Mouse (Mus musculus): Measurements from ENCODE around the gene Gjc1. TPM values are rescaled to one million over a fixed set of nuclear protein-coding genes. Genes with fewer than 3 reads are reported as not detected.
A peak's percentile ranks its signal among the peaks of the same experiment; 100 is the strongest.

Gene Gjc1
- polyA plus RNA-seq, 1 experiment = not detected

DNA sequence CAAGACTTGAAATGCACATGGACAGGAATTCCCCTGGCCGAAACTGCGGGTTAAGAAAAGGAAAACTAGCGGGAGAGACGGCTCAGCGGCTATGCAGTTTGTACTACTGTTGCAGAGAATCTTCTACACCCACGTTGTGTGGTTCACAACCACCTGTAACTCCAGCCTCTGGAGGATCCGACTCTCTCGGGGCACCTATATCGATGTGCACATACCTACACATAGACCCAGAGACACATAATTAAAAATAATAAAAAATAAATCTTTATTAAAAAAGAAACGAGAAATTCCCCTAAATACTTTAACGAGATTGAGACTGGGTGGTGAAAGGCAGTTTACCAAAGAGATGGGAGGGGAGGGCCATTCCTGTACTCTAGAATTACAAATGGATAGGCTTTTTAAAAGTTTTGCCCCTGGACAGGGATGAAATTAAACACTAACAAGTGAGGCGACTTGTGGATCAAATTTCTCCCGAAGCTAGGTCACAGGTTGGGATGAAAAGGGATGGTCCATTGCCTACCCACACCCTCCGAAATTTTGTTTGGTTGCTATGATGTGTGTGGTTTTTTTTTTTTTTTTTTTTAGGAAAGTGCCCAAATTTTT lies 384 bp upstream of the Gjc1 start:
- TF ChIP-seq POLR2A (IDR thresholded peaks at IDR 0.05; ENCODE audit: borderline replicate concordance, low read depth, low read length) = no peak
- TF ChIP-seq CTCF (IDR thresholded peaks at IDR 0.05; ENCODE audit: low read depth, low read length) = no peak
- Histone ChIP-seq H3K4me3 (ENCODE audit: insufficient read depth, low read length) (no peak overlapping the region), H3K27ac (ENCODE audit: insufficient read depth, low read depth, low read length) (no peak overlapping the region), H3K4me1 (ENCODE audit: control insufficient read depth, insufficient read depth, low read length) (no peaks in the 10 kb centered on the region)

GRCm38 (mm10) chr11:102818121-102819020 lies 1.1 kb downstream of the Gjc1 start:
- H3K4me3 ChIP-seq (ENCODE audit: insufficient read depth, low read length) = peak overlapping the region; percentile 25
- TF ChIP-seq POLR2A (IDR thresholded peaks at IDR 0.05; ENCODE audit: borderline replicate concordance, low read depth, low read length) = no peak
- no peak for TF ChIP-seq CTCF (IDR thresholded peaks at IDR 0.05; ENCODE audit: low read depth, low read length)

GRCm38 (mm10) chr11:102814881-102815280 lies 4.6 kb downstream of the Gjc1 start:
- H3K4me3 ChIP-seq (ENCODE audit: insufficient read depth, low read length) = no peak overlapping the region
- no peaks in the 10 kb centered on the region for H3K4me1 ChIP-seq (ENCODE audit: control insufficient read depth, insufficient read depth, low read length)
- H3K27ac ChIP-seq (ENCODE audit: insufficient read depth, low read depth, low read length) = no peak overlapping the region
- TF ChIP-seq POLR2A (IDR thresholded peaks at IDR 0.05; ENCODE audit: borderline replicate concordance, low read depth, low read length) (no peak), CTCF (IDR thresholded peaks at IDR 0.05; ENCODE audit: low read depth, low read length) (no peak)

More at GRCm38 (mm10) chr11:102818121-102819020, 1.1 kb downstream of the Gjc1 start:
- Histone ChIP-seq H3K4me1 (ENCODE audit: control insufficient read depth, insufficient read depth, low read length) (no peaks in the 10 kb centered on the region), H3K27ac (ENCODE audit: insufficient read depth, low read depth, low read length) (no peak overlapping the region)

GRCm38 (mm10) chr11:102810721-102811485 lies 8.6 kb downstream of the Gjc1 start:
- H3K4me1 ChIP-seq (ENCODE audit: control insufficient read depth, insufficient read depth, low read length) = no peaks in the 10 kb centered on the region
- TF ChIP-seq POLR2A (IDR thresholded peaks at IDR 0.05; ENCODE audit: borderline replicate concordance, low read depth, low read length) (no peak), CTCF (IDR thresholded peaks at IDR 0.05; ENCODE audit: low read depth, low read length) (no peak)
- H3K4me3 ChIP-seq (ENCODE audit: insufficient read depth, low read length) = no peak overlapping the region
- H3K27ac ChIP-seq (ENCODE audit: insufficient read depth, low read depth, low read length) = no peak overlapping the region

DNA sequence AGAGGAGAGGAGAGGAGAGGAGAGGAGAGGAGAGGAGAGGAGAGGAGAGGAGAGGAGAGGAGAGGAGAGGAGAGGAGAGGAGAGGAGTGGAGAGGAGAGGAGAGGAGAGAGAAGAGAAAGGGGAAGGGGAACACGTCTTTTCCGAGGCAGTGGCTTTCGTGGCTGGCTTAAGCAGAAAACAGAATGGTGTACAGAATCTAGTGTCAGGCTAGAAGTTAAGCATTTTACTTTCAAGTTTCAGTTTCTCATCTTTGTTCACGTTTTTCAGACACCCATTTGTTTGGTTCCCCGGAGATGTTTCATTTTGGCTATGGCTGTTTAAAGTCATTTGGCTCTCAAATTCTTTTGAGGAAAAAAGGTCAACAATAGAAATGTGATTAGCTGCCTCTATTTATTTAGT lies 11.3 kb downstream of the Gjc1 start:
- no peaks in the 10 kb centered on the region for H3K4me1 ChIP-seq (ENCODE audit: control insufficient read depth, insufficient read depth, low read length)
- no peak overlapping the region for H3K4me3 ChIP-seq (ENCODE audit: insufficient read depth, low read length)
- H3K27ac ChIP-seq (ENCODE audit: insufficient read depth, low read depth, low read length) = no peak overlapping the region
- TF ChIP-seq CTCF (IDR thresholded peaks at IDR 0.05; ENCODE audit: low read depth, low read length) (no peak), POLR2A (IDR thresholded peaks at IDR 0.05; ENCODE audit: borderline replicate concordance, low read depth, low read length) (no peak)

GRCm38 (mm10) chr11:102803453-102803852 lies 16.0 kb downstream of the Gjc1 start:
- Histone ChIP-seq H3K27ac (ENCODE audit: insufficient read depth, low read depth, low read length) (no peak overlapping the region), H3K4me1 (ENCODE audit: control insufficient read depth, insufficient read depth, low read length) (no peaks in the 10 kb centered on the region), H3K4me3 (ENCODE audit: insufficient read depth, low read length) (no peak overlapping the region)
- TF ChIP-seq CTCF (IDR thresholded peaks at IDR 0.05; ENCODE audit: low read depth, low read length) (no peak), POLR2A (IDR thresholded peaks at IDR 0.05; ENCODE audit: borderline replicate concordance, low read depth, low read length) (no peak)

DNA sequence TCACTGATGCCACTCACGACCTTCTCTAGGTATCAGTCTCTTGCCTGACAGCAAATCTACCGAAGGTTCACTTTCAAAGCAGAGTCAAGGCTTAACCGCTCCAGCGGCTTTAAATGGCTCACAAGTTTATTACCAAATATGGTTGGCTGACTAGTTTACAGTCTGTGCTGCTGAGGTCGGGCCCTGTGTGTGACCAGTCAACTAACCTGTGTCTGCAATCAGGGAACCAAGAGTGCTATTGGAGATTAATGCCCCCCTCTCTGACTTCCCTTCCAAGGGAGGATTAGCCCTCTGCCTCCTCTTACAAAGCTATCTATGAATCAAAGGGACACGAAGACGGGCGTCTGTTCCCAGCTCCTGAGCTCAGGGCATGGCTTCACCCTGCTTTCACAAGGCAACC lies 25.3 kb downstream of the Gjc1 start:
- H3K4me3 ChIP-seq (ENCODE audit: insufficient read depth, low read length) = no peak overlapping the region
- TF ChIP-seq POLR2A (IDR thresholded peaks at IDR 0.05; ENCODE audit: borderline replicate concordance, low read depth, low read length) (no peak), CTCF (IDR thresholded peaks at IDR 0.05; ENCODE audit: low read depth, low read length) (no peak)
- H3K4me1 ChIP-seq (ENCODE audit: control insufficient read depth, insufficient read depth, low read length) = no peaks in the 10 kb centered on the region
- H3K27ac ChIP-seq (ENCODE audit: insufficient read depth, low read depth, low read length) = no peak overlapping the region

DNA sequence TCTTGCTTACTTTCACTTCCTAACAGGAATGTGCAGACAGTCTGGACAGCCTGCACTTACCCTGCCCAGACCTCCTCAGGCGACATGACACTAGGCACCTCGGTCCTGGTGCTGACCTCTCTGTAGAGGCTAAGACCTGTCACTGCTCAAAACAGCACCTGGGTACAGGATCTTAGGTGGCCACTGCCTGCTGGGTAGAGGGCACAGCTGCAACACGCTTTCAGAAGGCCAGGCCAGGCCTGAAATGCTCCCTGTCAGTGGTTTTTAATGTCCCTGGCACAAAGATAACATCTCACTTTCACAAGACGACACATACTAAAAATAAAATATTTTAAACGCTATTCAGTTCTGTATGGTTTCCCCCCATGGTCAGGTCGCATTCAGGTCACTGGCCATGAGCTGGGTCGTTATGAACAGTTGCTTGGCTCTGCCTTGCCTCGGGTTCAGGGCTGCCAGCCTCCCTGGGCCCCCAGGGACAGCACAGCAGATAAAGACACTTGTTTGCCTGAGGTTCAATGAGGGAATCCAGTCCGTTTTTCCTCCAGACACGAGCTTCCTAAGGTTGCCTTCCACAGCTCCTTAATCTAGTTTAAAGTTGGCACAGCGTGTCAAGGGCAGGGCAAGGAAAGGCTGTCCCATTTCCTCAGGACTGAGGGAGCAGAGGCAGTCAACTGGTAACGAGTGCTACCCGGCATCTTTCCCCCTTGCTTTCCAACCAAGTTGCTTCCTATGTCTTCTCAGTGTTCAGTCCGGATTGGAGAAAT lies 27.6 kb downstream of the Gjc1 start:
- Histone ChIP-seq H3K27ac (ENCODE audit: insufficient read depth, low read depth, low read length) (no peak overlapping the region), H3K4me1 (ENCODE audit: control insufficient read depth, insufficient read depth, low read length) (no peaks in the 10 kb centered on the region), H3K4me3 (ENCODE audit: insufficient read depth, low read length) (no peak overlapping the region)
- TF ChIP-seq POLR2A (IDR thresholded peaks at IDR 0.05; ENCODE audit: borderline replicate concordance, low read depth, low read length) = no peak
- no peak for TF ChIP-seq CTCF (IDR thresholded peaks at IDR 0.05; ENCODE audit: low read depth, low read length)

- no peak for TF ChIP-seq CTCF (IDR thresholded peaks at IDR 0.05; ENCODE audit: low read depth, low read length)
- no peak for TF ChIP-seq POLR2A (IDR thresholded peaks at IDR 0.05; ENCODE audit: borderline replicate concordance, low read depth, low read length)
- Histone ChIP-seq H3K4me3 (ENCODE audit: insufficient read depth, low read length) (no peak overlapping the region), H3K27ac (ENCODE audit: insufficient read depth, low read depth, low read length) (no peak overlapping the region), H3K4me1 (ENCODE audit: control insufficient read depth, insufficient read depth, low read length) (no peaks in the 10 kb centered on the region)
Measured at GRCm38 (mm10) chr11:102787688-102788177, 31.8 kb downstream of the Gjc1 start.

Measured in bone marrow macrophage, adult 2 months (primary cell).